Mouse (Mus musculus) liver, adult 2 months (tissue): ENCODE results near the gene Cacnb1. TPM values are rescaled to one million over a fixed set of nuclear protein-coding genes. Genes with fewer than 3 reads are reported as not detected.

Source experiments
- DNase-seq: peaks from one replicate; pipeline ENCODE4 v3.0.0-alpha.2; 2011; ENCODE audit warnings: low read depth, low spot score; ENCODE audit errors: extremely low read depth
- H3K27ac ChIP-seq: fragments of 200-500 bp; replicated peaks from 2 replicates; pipeline ENCODE4 v1.5.1; 2012; ENCODE audit warnings: low read depth, mild to moderate bottlenecking, control low read depth, inconsistent platforms, low read length; ENCODE audit not compliant: insufficient read depth
- H3K27me3 ChIP-seq: fragments of 200-500 bp; 2 replicates; pipeline ENCODE4 v1.6.1; 2012; ENCODE audit warnings: mild to moderate bottlenecking, moderate library complexity, low read length, inconsistent platforms; ENCODE audit not compliant: control insufficient read depth, insufficient read depth
- H3K36me3 ChIP-seq: fragments of 200-500 bp; 2 replicates; pipeline ENCODE4 v1.6.1; 2012; ENCODE audit warnings: low read length, inconsistent platforms; ENCODE audit not compliant: control insufficient read depth, insufficient read depth
- H3K4me1 ChIP-seq: fragments of 200-500 bp; 2 replicates; pipeline ENCODE4 v1.6.1; 2011; ENCODE audit warnings: low read length; ENCODE audit not compliant: control insufficient read depth, insufficient read depth
- H3K4me3 ChIP-seq: fragments of 200-500 bp; 2 replicates; pipeline ENCODE4 v1.5.1; 2011; ENCODE audit warnings: low read depth, mild to moderate bottlenecking, control low read depth, low read length, moderate library complexity; ENCODE audit not compliant: insufficient read depth
- H3K79me2 ChIP-seq: fragments of 200-500 bp; 2 replicates; pipeline ENCODE4 v1.6.1; 2012; ENCODE audit warnings: inconsistent platforms, mild to moderate bottlenecking, low read length, moderate library complexity; ENCODE audit not compliant: control insufficient read depth, insufficient read depth
- H3K9ac ChIP-seq: fragments of 200-500 bp; 2 replicates; pipeline ENCODE4 v1.6.1; 2012; ENCODE audit warnings: low read depth, mild to moderate bottlenecking, control low read depth, inconsistent platforms, low read length
- CTCF ChIP-seq: fragments of 200-500 bp; IDR thresholded peaks from 2 replicates; pipeline ENCODE4 v1.5.1; 2011; ENCODE audit warnings: low read depth, low read length, control low read depth
- POLR2A ChIP-seq: fragments of 200-500 bp; IDR thresholded peaks from 2 replicates; pipeline ENCODE4 v1.6.1; 2011; ENCODE audit warnings: low read length, control low read depth; ENCODE audit not compliant: insufficient read depth; ENCODE audit errors: extremely low read depth
- WGBS: fragments of 180-500 bp; shearing (Covaris S2); methylation state at CpG from one replicate; pipeline ENCODE4 v1.1.7; 2018; 5-methylcytosine and 5-hydroxymethylcytosine counted together
- polyA plus RNA-seq: library from polyadenylated mRNA; depleted of rRNA; stranded (reverse); fragments of >200 nt; gene quantifications from 2 replicates; pipeline ENCODE4 v1.2.3, GENCODE M21; 2012
- total RNA-seq: library from RNA; depleted of rRNA; stranded (reverse); fragments of >200 nt; gene quantifications from 2 replicates; pipeline ENCODE4 v1.2.3, GENCODE M21; 2014

The Cacnb1 gene
- total and polyA plus RNA-seq, 2 experiments = 0.37 to 0.84 TPM

DNA sequence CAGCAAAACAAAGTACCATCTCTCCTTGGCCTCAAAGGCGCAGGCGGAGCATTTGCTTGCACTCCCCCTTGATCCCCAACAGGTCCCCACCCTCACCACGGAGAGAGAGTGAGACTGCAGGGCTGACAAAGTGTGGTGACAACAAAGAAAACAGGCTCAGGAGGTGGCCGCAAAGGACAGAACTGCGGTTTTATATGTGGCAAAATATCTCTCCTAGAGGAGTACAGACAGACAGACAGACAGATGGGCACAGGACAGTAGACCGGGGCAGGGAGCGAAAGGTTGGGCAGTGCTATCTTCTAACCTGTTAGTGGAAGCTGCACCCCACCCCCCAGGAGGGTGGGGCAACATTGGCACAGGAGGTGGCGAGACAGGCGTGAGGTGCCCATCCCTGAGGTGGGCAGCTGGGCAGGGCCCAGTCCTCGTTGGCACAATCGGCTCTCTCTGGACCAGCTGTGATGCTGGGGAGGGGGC lies 21.4 kb downstream of the Cacnb1 start:
- TF ChIP-seq CTCF = no peak
- no peak for DNase-seq
- Histone ChIP-seq H3K27me3 (no peaks in the 10 kb centered on the region), H3K79me2 (no peaks in the 10 kb centered on the region), H3K4me3 (no peak overlapping the region), H3K36me3 (no peaks in the 10 kb centered on the region), H3K9ac (no peak overlapping the region), H3K4me1 (peaks cover 2% of the 10 kb centered on the region; the same call in 1 of the 2 replicates), H3K27ac (no peak overlapping the region)
- WGBS = 71% methylated on average over 11 of the region's 11 CpGs

DNA sequence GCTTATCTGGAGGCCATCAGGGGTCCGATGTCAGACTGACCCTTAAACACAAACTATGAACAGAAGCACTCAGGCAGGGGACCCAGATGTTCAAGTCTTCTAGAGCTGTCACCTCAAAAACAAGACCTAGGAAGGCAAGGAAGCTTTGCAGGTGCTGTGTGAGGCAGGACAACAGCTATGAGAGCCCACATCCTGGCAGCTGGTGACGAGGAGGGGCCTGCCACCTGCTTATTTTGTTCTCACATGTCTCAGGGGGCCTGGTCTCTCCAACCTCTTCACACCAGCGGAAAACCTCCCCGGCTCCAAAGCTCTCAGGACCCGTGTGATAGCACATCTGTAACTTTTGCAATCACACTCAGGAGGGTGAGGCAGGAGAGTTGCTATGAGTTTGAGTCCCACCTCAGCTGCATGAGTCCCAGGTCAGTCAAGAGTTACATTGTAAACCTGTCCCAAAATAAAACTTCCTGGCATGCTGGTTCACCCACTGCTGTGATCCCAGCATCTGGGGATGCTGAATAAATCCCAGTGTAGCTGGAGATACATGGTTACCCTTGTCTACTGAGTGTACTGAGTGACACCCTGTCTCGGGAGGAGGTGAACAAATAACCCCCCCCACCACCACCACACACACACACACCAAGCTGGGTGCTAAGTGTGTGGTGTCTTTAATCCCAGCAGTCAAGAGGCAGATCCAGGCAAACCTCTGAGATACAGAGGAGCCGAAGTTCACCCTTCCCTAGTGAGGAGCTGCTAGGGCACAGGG lies 22.3 kb downstream of the Cacnb1 start:
- H3K4me1 ChIP-seq = peaks cover 2% of the 10 kb centered on the region; the same call in 1 of the 2 replicates
- H3K36me3 ChIP-seq = no peaks in the 10 kb centered on the region
- 56% methylated on average over 7 of the region's 7 CpGs for WGBS
- no peaks in the 10 kb centered on the region for H3K27me3 ChIP-seq
- H3K27ac ChIP-seq = no peak overlapping the region
- no peak overlapping the region for H3K9ac ChIP-seq
- no peaks in the 10 kb centered on the region for H3K79me2 ChIP-seq
- DNase-seq = no peak
- no peak for TF ChIP-seq CTCF
- no peak for TF ChIP-seq POLR2A
- H3K4me3 ChIP-seq = no peak overlapping the region

DNA sequence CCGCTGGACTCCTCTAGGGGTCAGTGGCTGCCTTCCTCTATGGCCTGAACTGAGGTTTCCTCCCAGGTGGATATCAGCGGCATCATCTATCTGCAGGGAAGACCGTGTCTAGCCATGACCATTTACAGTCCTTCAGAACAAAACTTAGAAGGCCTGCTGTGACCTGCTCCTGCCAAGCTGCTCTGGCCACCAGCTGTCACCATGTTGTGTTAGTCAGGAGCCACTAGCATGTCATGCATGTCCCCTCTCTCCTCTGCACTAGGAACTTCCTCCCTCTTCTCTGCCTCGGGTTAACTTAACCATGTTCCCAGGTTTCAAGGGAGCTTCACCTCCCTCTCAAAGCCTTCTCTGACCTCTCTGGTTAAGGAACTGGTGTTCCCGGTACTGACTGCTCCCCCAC lies 23.1 kb downstream of the Cacnb1 start:
- WGBS = 54% methylated on average over 5 of the region's 5 CpGs
- no peak overlapping the region for H3K9ac ChIP-seq
- no peak overlapping the region for H3K4me3 ChIP-seq

DNA sequence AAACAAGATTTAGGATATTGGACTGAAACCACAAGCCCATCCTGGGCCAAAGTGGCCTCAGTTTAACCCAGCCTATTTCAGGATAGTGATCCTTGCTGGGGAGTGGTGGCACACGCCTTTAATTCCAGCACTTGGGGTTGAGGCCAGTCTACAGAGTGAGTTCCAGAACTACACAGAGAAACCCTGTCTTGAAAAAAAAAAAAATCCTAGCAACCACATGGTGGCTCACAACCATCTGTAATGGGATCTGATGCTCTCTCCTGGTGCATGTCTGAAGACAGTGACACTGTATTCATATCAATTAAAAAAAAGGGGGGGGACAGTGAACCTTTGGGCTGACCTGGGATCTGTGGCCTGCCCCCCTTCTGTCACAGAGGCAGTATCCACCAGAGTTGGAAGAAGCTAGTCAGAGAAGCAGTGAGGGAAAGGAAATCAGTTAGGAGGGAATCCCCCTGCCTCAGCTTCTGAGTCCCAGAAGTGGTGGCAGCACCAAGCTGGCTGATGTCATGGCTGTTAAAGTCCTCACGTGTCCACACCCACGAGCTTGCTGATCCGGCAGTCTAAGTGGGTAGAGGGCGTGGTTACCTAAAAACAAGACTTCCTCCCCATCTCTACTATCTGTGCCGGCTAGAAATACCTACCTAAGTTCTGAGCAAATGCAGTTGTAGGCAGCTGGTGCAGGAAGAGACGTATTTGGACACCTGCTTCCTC lies 23.8 kb downstream of the Cacnb1 start:
- Histone ChIP-seq H3K79me2 (no peaks in the 10 kb centered on the region), H3K9ac (no peak overlapping the region), H3K27me3 (no peaks in the 10 kb centered on the region), H3K4me3 (no peak overlapping the region), H3K4me1 (peaks cover 5% of the 10 kb centered on the region; the same call in 1 of the 2 replicates), H3K36me3 (no peaks in the 10 kb centered on the region), H3K27ac (no peak overlapping the region)
- DNase-seq = no peak
- TF ChIP-seq CTCF = no peak
- WGBS = 65% methylated on average over 7 of the region's 7 CpGs

More for the DNA sequence above, 23.1 kb downstream of the Cacnb1 start:
- no peaks in the 10 kb centered on the region for H3K79me2 ChIP-seq
- no peak overlapping the region for H3K27ac ChIP-seq
- no peak for DNase-seq
- no peak for TF ChIP-seq POLR2A
- TF ChIP-seq CTCF = no peak
- no peaks in the 10 kb centered on the region for H3K36me3 ChIP-seq
- no peaks in the 10 kb centered on the region for H3K27me3 ChIP-seq
- H3K4me1 ChIP-seq = peaks cover 2% of the 10 kb centered on the region; the same call in 1 of the 2 replicates

DNA sequence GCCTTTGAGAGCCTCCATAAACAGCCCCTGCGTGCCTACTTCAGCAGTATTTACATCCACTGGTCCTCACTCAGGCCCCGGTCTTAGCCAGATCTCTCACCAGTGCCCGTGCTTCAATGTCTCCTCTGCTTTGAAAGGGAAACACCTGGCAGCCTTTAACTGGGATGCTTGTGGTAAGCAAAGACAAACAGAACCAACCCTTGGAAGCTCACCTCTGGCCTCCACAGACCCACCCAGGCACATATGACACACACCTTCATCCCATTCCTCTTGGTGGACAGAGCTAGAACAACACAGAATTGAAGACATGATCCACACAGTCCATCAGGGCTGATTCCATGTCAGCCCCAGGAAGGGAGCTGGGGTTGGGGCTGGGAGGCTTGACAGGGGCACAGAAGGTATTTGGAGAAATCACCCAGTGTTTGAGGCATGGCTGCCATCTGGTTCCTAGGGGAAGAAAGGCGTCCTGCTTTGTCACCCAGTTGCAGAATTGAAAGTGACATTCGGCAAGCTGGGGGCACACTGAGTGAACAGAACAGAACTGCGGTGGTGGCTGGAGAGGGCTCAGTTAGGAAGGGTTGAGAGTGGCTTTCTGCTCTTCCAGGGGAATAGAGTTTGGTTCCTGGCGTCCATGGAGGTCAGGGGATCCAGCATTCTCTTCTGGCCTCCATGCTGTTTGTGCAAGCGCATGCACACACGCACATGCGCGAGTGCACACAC lies 24.6 kb downstream of the Cacnb1 start:
- H3K36me3 ChIP-seq = no peaks in the 10 kb centered on the region
- no peaks in the 10 kb centered on the region for H3K79me2 ChIP-seq
- no peak overlapping the region for H3K27ac ChIP-seq
- WGBS = 79% methylated on average over 11 of the region's 11 CpGs
- H3K4me3 ChIP-seq = no peak overlapping the region
- peaks cover 5% of the 10 kb centered on the region; the same call in 1 of the 2 replicates for H3K4me1 ChIP-seq
- H3K27me3 ChIP-seq = no peaks in the 10 kb centered on the region
- no peak for TF ChIP-seq CTCF
- TF ChIP-seq POLR2A = no peak
- H3K9ac ChIP-seq = no peak overlapping the region
- DNase-seq = no peak
